Mouse (Mus musculus): ENCODE measurements around the gene Zbtb7a.

GRCm38 (mm10) chr10:81090621-81091020 lies 44.4 kb upstream of the Zbtb7a start:
- no peak for TF ChIP-seq CTCF (IDR thresholded peaks at IDR 0.05; ENCODE audit: low read depth, low read length)
- TF ChIP-seq TAL1 (conservative IDR thresholded peaks at IDR 0.05; ENCODE audit: low read depth, low read length), result no peak
- no peak for TF ChIP-seq GATA1 (IDR thresholded peaks at IDR 0.05; ENCODE audit: borderline replicate concordance, low read length)

All from G1E (cell line).